Mouse (Mus musculus): ENCODE measurements around the gene Tgoln1.

DNA sequence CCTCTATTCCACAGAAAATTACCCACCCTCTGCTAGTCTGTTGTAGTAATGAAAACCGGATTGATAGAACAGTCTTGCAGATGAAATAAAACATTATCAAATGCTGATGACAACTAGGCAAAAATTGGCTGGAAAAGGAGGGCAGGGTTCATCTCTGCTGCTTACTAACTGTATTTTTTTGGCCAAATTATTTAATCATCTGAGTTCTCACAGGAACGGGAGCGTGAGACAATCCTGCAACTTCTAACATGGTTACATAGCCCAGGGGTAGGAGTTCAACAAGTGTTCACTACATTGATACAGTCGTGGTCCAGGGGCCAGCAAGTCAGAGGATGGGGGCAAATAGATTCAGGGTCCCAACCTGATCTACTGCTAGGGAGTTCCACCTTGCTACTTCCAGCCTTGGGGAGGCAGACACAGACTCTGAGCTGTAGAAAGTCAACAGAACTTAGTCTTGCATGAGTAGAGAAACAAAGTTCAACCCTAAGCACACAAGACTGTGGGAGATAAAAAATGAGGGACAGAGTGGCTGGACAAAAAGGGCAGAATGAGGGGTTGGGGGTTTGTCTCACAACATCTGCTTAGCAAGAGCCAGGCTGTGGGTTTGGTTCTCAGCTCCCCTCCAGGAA lies 33.5 kb downstream of the Tgoln1 start:
- TF ChIP-seq POLR2A (IDR thresholded peaks at IDR 0.05; ENCODE audit: control insufficient read depth, low read depth, low read length), result no peak
- TF ChIP-seq CTCF (IDR thresholded peaks at IDR 0.05; ENCODE audit: control insufficient read depth, insufficient read depth, insufficient replicate concordance, low read depth, low read length), result no peak

Data from testis, adult 2 months (tissue).